ENCODE assay signal across 23 mouse cellular contexts in genomic region chr16:4976180-4976579, GRCm38 (mm10). TPM values are rescaled to one million over a fixed set of nuclear protein-coding genes. Genes with fewer than 3 reads are reported as not detected.
DNase-seq lines count a peak whose midpoint lies in the region; ATAC-seq and TF ChIP-seq lines count a peak whose summit lies in the region.
"Had no signal": no experiment of that assay in that cellular context is flagged by ENCODE, and none has a peak within 500 bp of the region (broad histone marks: within the 10 kb centered on the region; RNA-seq: fewer than 3 reads in every experiment).

No protein-coding gene starts in this region.

- no peak for TF ChIP-seq CTCF in left cerebral cortex, adult 2 months (IDR thresholded peaks at IDR 0.05)

- peak overlapping the region; percentile 80 for H3K27ac ChIP-seq in left cerebral cortex, adult 2 months
- H3K27ac ChIP-seq: forebrain, embryonic 13.5 days; hindbrain, embryonic 10.5 days; intestine, embryonic 15.5 days; limb, embryonic 10.5 days; liver, embryonic 15.5 days; midbrain, embryonic 10.5 days; neural tube, embryonic 15.5 days had no signal

- intact Hi-C loops in left cerebral cortex, adult 2 months (cut with DNase I), result no loop called here
- intact Hi-C loops in left cerebral cortex, postnatal 10 days (cut with DNase I), result loop anchor here (5.0 kb wide), 1 partner anchor 171 kb away; the partner anchor contains the start of gene Sec14l5

- no peak overlapping the region for H3K4me3 ChIP-seq in left cerebral cortex, adult 2 months
- H3K4me3 ChIP-seq: forebrain, embryonic 13.5 days; hindbrain, embryonic 10.5 days; intestine, embryonic 15.5 days; limb, embryonic 10.5 days; liver, embryonic 15.5 days; midbrain, embryonic 10.5 days; neural tube, embryonic 15.5 days had no signal

- ATAC-seq in frontal cortex, adult (ENCODE audit: low TSS enrichment), result peak; percentile 53
- ATAC-seq: forebrain, embryonic 13.5 days; hindbrain, embryonic 16.5 days; intestine, embryonic 15.5 days had no signal

- no peak for DNase-seq in frontal cortex, postnatal 10 days (ENCODE audit: low spot score in 2 of 2)
- peak; percentile 26 to 38 for DNase-seq in left cerebral cortex, adult 2 months (ENCODE audit: extremely low spot score in 1 of 2, low spot score in 2 of 2)
- no peak for DNase-seq in left cerebral cortex, postnatal 10 days (ENCODE audit: extremely low spot score in 1 of 2, low spot score in 2 of 2)
- DNase-seq in cerebellum, adult 11 months, result peak; percentile 57
- peak; percentile 79 for DNase-seq in cerebellum, adult 9-11 months
- no peak for DNase-seq in adrenal gland, adult 18-20 months (ENCODE audit: low spot score in 2 of 2)
- no peak for DNase-seq in yolk sac, embryonic 10.5 days (ENCODE audit: low spot score)
- DNase-seq: adrenal gland, postnatal 25 days; gastrocnemius, postnatal 14 days; heart, adult 11 months; kidney, adult 8-10 months; kidney, postnatal 25 days; liver; thymus, postnatal 25 days had no signal

RNA-seq across cellular contexts. Expression of gene Anks3, which starts 12.2 kb away (rescaled TPM):
- total RNA-seq in left cerebral cortex, adult 2 months (2021), result 10 to 100 TPM; 67.3 to 68.3 TPM
- total RNA-seq in left cerebral cortex, postnatal 10 days (2021), result 10 to 100 TPM; 47.3 to 51.6 TPM
- total RNA-seq in adrenal gland, adult 18-20 months (2021), result 10 to 100 TPM; 39.3 to 49.8 TPM

RNA-seq across cellular contexts. Expression of gene Sept12, which starts 21.5 kb away (rescaled TPM):
- total RNA-seq in left cerebral cortex, adult 2 months (2021), result not detected
- not detected for total RNA-seq in left cerebral cortex, postnatal 10 days (2021)
- total RNA-seq in adrenal gland, adult 18-20 months (2021), result not detected
- total RNA-seq: adrenal gland, postnatal 25 days; gastrocnemius, postnatal 14 days had no signal

RNA-seq across cellular contexts. Expression of gene Smim22, which starts 30.9 kb away (rescaled TPM):
- total RNA-seq in left cerebral cortex, adult 2 months (2021), result not detected
- not detected for total RNA-seq in left cerebral cortex, postnatal 10 days (2021)
- not detected for total RNA-seq in adrenal gland, adult 18-20 months (2021)
- total RNA-seq: adrenal gland, postnatal 25 days; gastrocnemius, postnatal 14 days had no signal

RNA-seq across cellular contexts. Expression of gene Rogdi, which starts 37.2 kb away (rescaled TPM):
- 100 to 1,000 TPM; 209 to 213 TPM for total RNA-seq in left cerebral cortex, adult 2 months (2021)
- total RNA-seq in left cerebral cortex, postnatal 10 days (2021), result 100 to 1,000 TPM; 150 to 160 TPM
- total RNA-seq in adrenal gland, adult 18-20 months (2021), result 10 to 100 TPM; 20.7 to 28.3 TPM

RNA-seq across cellular contexts. Expression of gene Nudt16l1, which starts 37.6 kb away (rescaled TPM):
- 10 to 100 TPM; 70.1 to 71.4 TPM for total RNA-seq in left cerebral cortex, adult 2 months (2021)
- total RNA-seq in left cerebral cortex, postnatal 10 days (2021), result 10 to 100 TPM; 69.3 to 73.0 TPM
- 10 to 100 TPM; 46.1 to 62.3 TPM for total RNA-seq in adrenal gland, adult 18-20 months (2021)

Comparison
In these comparisons a context has a peak if more than half of its experiments do, and no peak if none do; other contexts are left out.
1. DNase-seq: peak in left cerebral cortex, adult 2 months (2 of 2), cerebellum, adult 11 months (single experiment) and cerebellum, adult 9-11 months (single experiment); none in frontal cortex, postnatal 10 days (0 of 2), left cerebral cortex, postnatal 10 days (0 of 2), adrenal gland, adult 18-20 months (0 of 2) and yolk sac, embryonic 10.5 days (single experiment).